ENCODE assay signal across 7 mouse cellular contexts in genomic region chr9:121297171-121298064, GRCm38 (mm10). TPM values are rescaled to one million over a fixed set of nuclear protein-coding genes. Genes with fewer than 3 reads are reported as not detected.
DNase-seq lines count a peak whose midpoint lies in the region; ATAC-seq lines count a peak whose summit lies in the region.

Trak1 (plus strand) TSS chr9:121297502.

- no peaks in the 10 kb centered on the region for H3K9me3 ChIP-seq in forebrain, embryonic 15.5 days
- no peaks in the 10 kb centered on the region for H3K9me3 ChIP-seq in hindbrain, embryonic 10.5 days

- under 1% methylated on average over 78 of the region's 116 CpGs for WGBS in forebrain, embryonic 15.5 days
- WGBS in hindbrain, embryonic 10.5 days, result under 1% methylated on average over 90 of the region's 116 CpGs
- WGBS in macrophage (ENCODE audit: missing documents), result under 1% methylated on average over 95 of the region's 116 CpGs

- H3K4me3 ChIP-seq in forebrain, embryonic 15.5 days, result peak within 1 kb of the TSS; percentile 80
- peak within 1 kb of the TSS; percentile 97 for H3K4me3 ChIP-seq in hindbrain, embryonic 10.5 days
- H3K4me3 ChIP-seq in macrophage (ENCODE audit: inconsistent target), result peak within 1 kb of the TSS; percentile 65

- H3K27ac ChIP-seq in forebrain, embryonic 15.5 days (replicated peaks), result peak within 1 kb of the TSS; percentile 41
- peak within 1 kb of the TSS; percentile 97 for H3K27ac ChIP-seq in hindbrain, embryonic 10.5 days
- peak within 1 kb of the TSS; percentile 51 for H3K27ac ChIP-seq in macrophage

- H3K27me3 ChIP-seq in forebrain, embryonic 15.5 days, result no peaks in the 10 kb centered on the region
- peaks cover 38% of the 10 kb centered on the region for H3K27me3 ChIP-seq in hindbrain, embryonic 10.5 days (ENCODE audit: insufficient read depth, poor library complexity, severe bottlenecking)

- peak; percentile 87 for ATAC-seq in forebrain, embryonic 15.5 days (replicated peaks)

- DNase-seq in R1 (ENCODE audit: low read depth, low spot score), result peak; percentile 28
- DNase-seq in c-Kit-positive CD71-positive TER-119-positive erythroid progenitor cells, embryonic 14.5 days (ENCODE audit: low spot score), result peak; percentile 57
- DNase-seq in hindbrain, embryonic 10.5 days (ENCODE audit: low spot score), result peak; percentile 68
- peak in 1 of 2 experiments; percentile 43 for DNase-seq in left cerebral cortex, adult 8-10 months (ENCODE audit: low spot score in 2 of 2)
- peak; percentile 51 for DNase-seq in skeletal muscle tissue, adult 2 months (ENCODE audit: low read depth, low spot score)

- peaks cover 47% of the 10 kb centered on the region for H3K79me2 ChIP-seq in macrophage (ENCODE audit: inconsistent target)

- peaks cover 43% of the 10 kb centered on the region for H3K4me1 ChIP-seq in forebrain, embryonic 15.5 days
- H3K4me1 ChIP-seq in hindbrain, embryonic 10.5 days (replicated peaks), result peaks cover 57% of the 10 kb centered on the region

- H3K4me2 ChIP-seq in forebrain, embryonic 15.5 days (replicated peaks), result peak within 1 kb of the TSS; percentile 80

- no peaks in the 10 kb centered on the region for H3K36me3 ChIP-seq in forebrain, embryonic 15.5 days
- no peaks in the 10 kb centered on the region for H3K36me3 ChIP-seq in hindbrain, embryonic 10.5 days
- no peaks in the 10 kb centered on the region for H3K36me3 ChIP-seq in macrophage (ENCODE audit: inconsistent target)

- H3K9ac ChIP-seq in forebrain, embryonic 15.5 days (replicated peaks), result peak within 1 kb of the TSS; percentile 87

RNA-seq across cellular contexts. Expression of gene Trak1, which starts in this region (rescaled TPM):
- polyA plus RNA-seq in forebrain, embryonic 15.5 days (2015; fragmentation: Nextera tagmentation; extraction: Ambion mirVana), result 75.8 and 78.7 TPM in 2 replicates
- polyA plus RNA-seq in hindbrain, embryonic 10.5 days (2016; fragmentation: Nextera tagmentation; extraction: Ambion mirVana), result 24.1 and 33.1 TPM in 2 replicates
- total RNA-seq in left cerebral cortex, adult 8-10 months (2022), result 100 to 1,000 TPM; 206 to 233 (median 225) TPM
- total RNA-seq in macrophage (2018; cell fraction: chromatin; rRNA removed), result 100 to 1,000 TPM; 175 to 281 (median 222) TPM
- 10 to 100 TPM; 48.6 to 71.4 (median 54.7) TPM for total RNA-seq in macrophage (2018; cell fraction: cytosol; rRNA removed)
- 100 to 1,000 TPM in 25 of 26 experiments, 10 to 100 TPM in 1; 94.9 to 207 (median 141) TPM for total RNA-seq in macrophage (2018; cell fraction: nucleus; rRNA removed)
- 30.9 to 32.9 TPM (median 32.9 TPM) in 3 replicates for polyA plus RNA-seq in macrophage (2018)

Comparison
In these comparisons a context has a peak if more than half of its experiments do, and no peak if none do; other contexts are left out.
1. H3K27ac ChIP-seq: peak in every context shown above with its lines; median percentile 97 in hindbrain, embryonic 10.5 days; 51 in macrophage; 41 in forebrain, embryonic 15.5 days.